Mouse (Mus musculus) heart, postnatal 0 days (tissue): ENCODE data around the gene Scgb1a1. TPM values are rescaled to one million over a fixed set of nuclear protein-coding genes. Genes with fewer than 3 reads are reported as not detected.

Source experiments
- ATAC-seq: fragments of 200-750 bp; cut with Nextera tagmentation; 2 replicates; pipeline ENCODE4 v1.8.0; 2017; ENCODE audit warnings: low read depth, moderate number of reproducible peaks, moderate library complexity; ENCODE audit not compliant: insufficient read depth
- DNase-seq: peaks from one replicate; pipeline ENCODE4 v3.0.0-alpha.2; 2016; ENCODE audit warnings: low spot score
- H3K27ac ChIP-seq: fragments of 300-500 bp; sonication (generic); 2 replicates; pipeline ENCODE4 v1.5.1; 2014; ENCODE audit warnings: low read depth, mild to moderate bottlenecking
- H3K27me3 ChIP-seq: fragments of 300-500 bp; sonication (generic); 2 replicates; pipeline ENCODE4 v1.6.1; 2014; ENCODE audit warnings: low read length, mixed read lengths; ENCODE audit not compliant: control insufficient read depth, insufficient read depth
- H3K36me3 ChIP-seq: fragments of 300-500 bp; sonication (generic); replicated peaks from 2 replicates; pipeline ENCODE4 v1.6.1; 2014; ENCODE audit warnings: low read length, mixed read lengths; ENCODE audit not compliant: control insufficient read depth, insufficient read depth
- H3K4me1 ChIP-seq: fragments of 300-500 bp; sonication (generic); 2 replicates; pipeline ENCODE4 v1.6.1; 2014; ENCODE audit warnings: antibody characterized with exemption; ENCODE audit not compliant: control insufficient read depth, insufficient read depth
- H3K4me2 ChIP-seq: fragments of 300-500 bp; sonication (generic); 2 replicates; pipeline ENCODE4 v1.6.1; 2014; ENCODE audit warnings: low read depth, mild to moderate bottlenecking, low read length, moderate library complexity
- H3K4me3 ChIP-seq: fragments of 300-500 bp; sonication (generic); 2 replicates; pipeline ENCODE4 v1.5.1; 2014; ENCODE audit warnings: low read depth, low read length
- H3K9ac ChIP-seq: fragments of 300-500 bp; sonication (generic); replicated peaks from 2 replicates; pipeline ENCODE4 v1.6.1; 2014; ENCODE audit warnings: low read depth, low read length, mixed read lengths
- H3K9me3 ChIP-seq: fragments of 300-500 bp; sonication (generic); replicated peaks from 2 replicates; pipeline ENCODE4 v1.6.1; 2016; ENCODE audit warnings: low read length; ENCODE audit not compliant: control insufficient read depth
- CTCF ChIP-seq: IDR thresholded peaks from 2 replicates; pipeline ENCODE4 v1.5.1; 2016; ENCODE audit warnings: antibody characterized with exemption, control low read depth, low read depth
- EP300 ChIP-seq: IDR thresholded peaks from 2 replicates; pipeline ENCODE4 v1.6.1; 2016; ENCODE audit warnings: antibody characterized with exemption, low read depth
- WGBS: fragments of 180-500 bp; shearing (Covaris S2); extraction: QIAGEN DNeasy Blood & Tissue Kit; methylation state at CpG from one replicate; pipeline ENCODE4 v1.1.7; 2014; 5-methylcytosine and 5-hydroxymethylcytosine counted together
- polyA plus RNA-seq: library from polyadenylated mRNA; unstranded; fragments of >200 nt; fragmentation: Nextera tagmentation; extraction: Ambion mirVana; gene quantifications from 2 replicates; pipeline ENCODE4 v1.2.1, GENCODE M21; 2015
- total RNA-seq: library from RNA; depleted of rRNA; stranded (reverse); fragments of >200 nt; gene quantifications from 2 replicates; pipeline ENCODE4 v1.2.3, GENCODE M21; 2014; ENCODE audit warnings: low replicate concordance

The Scgb1a1 gene
- total and polyA plus RNA-seq, 2 experiments from 2014 or later, result 1.3 TPM; not detected in 1

GRCm38 (mm10) chr19:9062822-9063221, 24.9 kb downstream of the Scgb1a1 start:
- no peaks in the 10 kb centered on the region; the same call in 1 of the 2 replicates for H3K4me1 ChIP-seq
- H3K27me3 ChIP-seq, result no peaks in the 10 kb centered on the region
- no peak for ATAC-seq
- H3K36me3 ChIP-seq, result no peaks in the 10 kb centered on the region
- no peaks in the 10 kb centered on the region for H3K9me3 ChIP-seq
- WGBS, result 78% methylated on average over 2 of the region's 2 CpGs
- H3K27ac ChIP-seq, result no peak overlapping the region
- no peak overlapping the region for H3K9ac ChIP-seq
- no peak overlapping the region for H3K4me3 ChIP-seq
- TF ChIP-seq CTCF (no peak), EP300 (no peak)
- H3K4me2 ChIP-seq, result no peak overlapping the region
- no peak for DNase-seq

GRCm38 (mm10) chr19:9061221-9061893, 26.4 kb downstream of the Scgb1a1 start:
- Histone ChIP-seq H3K4me3 (no peak overlapping the region), H3K27me3 (no peaks in the 10 kb centered on the region), H3K4me1 (no peaks in the 10 kb centered on the region), H3K9me3 (no peaks in the 10 kb centered on the region), H3K9ac (no peak overlapping the region), H3K4me2 (no peak overlapping the region), H3K36me3 (no peaks in the 10 kb centered on the region), H3K27ac (no peak overlapping the region)
- no peak for ATAC-seq
- TF ChIP-seq CTCF (no peak), EP300 (no peak)
- no peak for DNase-seq
- WGBS, result 81% methylated on average over 8 of the region's 8 CpGs

GRCm38 (mm10) chr19:9060103-9060502, 27.7 kb downstream of the Scgb1a1 start:
- Histone ChIP-seq H3K4me2 (no peak overlapping the region), H3K27ac (no peak overlapping the region), H3K36me3 (no peaks in the 10 kb centered on the region), H3K4me3 (no peak overlapping the region), H3K27me3 (no peaks in the 10 kb centered on the region), H3K9me3 (no peaks in the 10 kb centered on the region), H3K9ac (no peak overlapping the region), H3K4me1 (no peaks in the 10 kb centered on the region)
- TF ChIP-seq EP300 (no peak), CTCF (no peak)
- ATAC-seq (no peak), DNase-seq (no peak)
- WGBS, result 73% methylated on average over 4 of the region's 4 CpGs

- TF ChIP-seq EP300 (no peak), CTCF (no peak)
- DNase-seq (no peak), ATAC-seq (no peak)
- no peaks in the 10 kb centered on the region for H3K4me1 ChIP-seq
- 55% methylated on average over 7 of the region's 7 CpGs for WGBS
- H3K36me3 ChIP-seq, result no peaks in the 10 kb centered on the region
- H3K9me3 ChIP-seq, result no peaks in the 10 kb centered on the region
- H3K4me3 ChIP-seq, result no peak overlapping the region
- H3K4me2 ChIP-seq, result no peak overlapping the region
- H3K27me3 ChIP-seq, result no peaks in the 10 kb centered on the region
- no peak overlapping the region for H3K9ac ChIP-seq
- H3K27ac ChIP-seq, result no peak overlapping the region
These were observed 28.4 kb downstream of the Scgb1a1 start for GRCm38 (mm10) chr19:9059391-9059790.

- WGBS, result 82% methylated on average over 4 of the region's 4 CpGs
- no peak for TF ChIP-seq EP300
- no peak for TF ChIP-seq CTCF
These were observed 28.8 kb downstream of the Scgb1a1 start for GRCm38 (mm10) chr19:9058944-9059343.

More at GRCm38 (mm10) chr19:9058944-9059343, 28.8 kb downstream of the Scgb1a1 start:
- Histone ChIP-seq H3K4me2 (no peak overlapping the region), H3K9ac (no peak overlapping the region), H3K9me3 (no peaks in the 10 kb centered on the region), H3K36me3 (no peaks in the 10 kb centered on the region), H3K27me3 (no peaks in the 10 kb centered on the region), H3K27ac (no peak overlapping the region), H3K4me3 (no peak overlapping the region), H3K4me1 (no peaks in the 10 kb centered on the region)
- ATAC-seq (no peak), DNase-seq (no peak)
